Mouse (Mus musculus) ES-E14 (cell line): Measurements from ENCODE around the gene Nxn.

Experiments
- CHD2 ChIP-seq: IDR thresholded peaks from 2 replicates; pipeline ENCODE4 v1.6.1; 2014; ENCODE audit warnings: mild to moderate bottlenecking, low read depth, low read length, inconsistent platforms
- ZNF384 ChIP-seq: IDR thresholded peaks from 2 replicates; pipeline ENCODE4 v1.6.1; 2012; ENCODE audit warnings: low read depth, low read length, inconsistent platforms

- TF ChIP-seq CHD2 (no peak), ZNF384 (no peak)
Measured at GRCm38 (mm10) chr11:76262611-76263351, 136.2 kb downstream of the Nxn start.
